Mouse (Mus musculus): Measurements from ENCODE around the gene Olfr1330. TPM values are rescaled to one million over a fixed set of nuclear protein-coding genes. Genes with fewer than 3 reads are reported as not detected.
"Not testable (repeated sequence)": the region's sequence is repeated elsewhere in the genome, so short reads cannot be mapped to it uniquely, and the experiment has no call there.

Olfr1330 gene
- total RNA-seq, 1 experiment = not detected

GRCm38 (mm10) chr4:118901981-118902380 lies 13.6 kb downstream of the Olfr1330 start:
- in situ Hi-C loops (cut with MboI; ENCODE audit: low sequenced_read_pairs in 2 of 2, unreplicated experiment in 2 of 2) = no loop called here
- no peaks in the 10 kb centered on the region; a peak in 1 of 4 replicates for H3K4me1 ChIP-seq (ENCODE audit: control insufficient read depth in 2 of 2, insufficient read depth in 2 of 2, low read length in 2 of 2, poor library complexity in 1 of 2)
- no peak for DNase-seq (ENCODE audit: low read depth, low spot score)

GRCm38 (mm10) chr4:118917365-118917764 lies 29.0 kb downstream of the Olfr1330 start, which contains the start of gene Olfr1329:
TSS of gene Olfr1329 (minus strand) at chr4:118917465.
- H3K4me1 ChIP-seq (ENCODE audit: control insufficient read depth in 2 of 2, insufficient read depth in 2 of 2, low read length in 2 of 2, poor library complexity in 1 of 2); H3K36me3 ChIP-seq (ENCODE audit: control insufficient read depth, insufficient read depth, low read length, poor library complexity, severe bottlenecking); H3K4me3 ChIP-seq (ENCODE audit: insufficient read depth in 1 of 2, low read depth in 1 of 2, low read length in 2 of 2, poor library complexity in 1 of 2, severe bottlenecking in 1 of 2); H3K27ac ChIP-seq (ENCODE audit: insufficient read depth, low read depth, low read length, poor library complexity, severe bottlenecking); DNase-seq (ENCODE audit: low read depth, low spot score); in situ Hi-C loops (cut with MboI; ENCODE audit: low sequenced_read_pairs in 2 of 2, unreplicated experiment in 2 of 2); H3K9me3 ChIP-seq (ENCODE audit: control insufficient read depth, insufficient read depth, low read depth, low read length); H3K9ac ChIP-seq (ENCODE audit: insufficient read depth, low read depth, low read length, poor library complexity, severe bottlenecking): not testable (repeated sequence)

More at GRCm38 (mm10) chr4:118901981-118902380, 13.6 kb downstream of the Olfr1330 start:
- H3K4me3 ChIP-seq (ENCODE audit: insufficient read depth in 1 of 2, low read depth in 1 of 2, low read length in 2 of 2, poor library complexity in 1 of 2, severe bottlenecking in 1 of 2) = no peak overlapping the region
- no peak overlapping the region for H3K27ac ChIP-seq (ENCODE audit: insufficient read depth, low read depth, low read length, poor library complexity, severe bottlenecking)
- H3K9me3 ChIP-seq (ENCODE audit: control insufficient read depth, insufficient read depth, low read depth, low read length) = no peaks in the 10 kb centered on the region
- TF ChIP-seq MAFK (IDR thresholded peaks at IDR 0.05; ENCODE audit: insufficient read depth, low read depth, low read length) (no peak), ZC3H11A (IDR thresholded peaks at IDR 0.05; ENCODE audit: borderline replicate concordance, low read depth, low read length) (no peak), HCFC1 (IDR thresholded peaks at IDR 0.05; ENCODE audit: borderline replicate concordance, insufficient read depth, low read length) (no peak), CHD2 (IDR thresholded peaks at IDR 0.05; ENCODE audit: low read depth, low read length) (no peak), ZNF384 (IDR thresholded peaks at IDR 0.05; ENCODE audit: low read depth, low read length) (no peak)
- H3K9ac ChIP-seq (ENCODE audit: insufficient read depth, low read depth, low read length, poor library complexity, severe bottlenecking) = no peak overlapping the region
- H3K36me3 ChIP-seq (ENCODE audit: control insufficient read depth, insufficient read depth, low read length, poor library complexity, severe bottlenecking) = no peaks in the 10 kb centered on the region

- H3K4me1 ChIP-seq (ENCODE audit: control insufficient read depth in 2 of 2, insufficient read depth in 2 of 2, low read length in 2 of 2, poor library complexity in 1 of 2); H3K4me3 ChIP-seq (ENCODE audit: insufficient read depth in 1 of 2, low read depth in 1 of 2, low read length in 2 of 2, poor library complexity in 1 of 2, severe bottlenecking in 1 of 2); H3K36me3 ChIP-seq (ENCODE audit: control insufficient read depth, insufficient read depth, low read length, poor library complexity, severe bottlenecking); H3K9me3 ChIP-seq (ENCODE audit: control insufficient read depth, insufficient read depth, low read depth, low read length); H3K27ac ChIP-seq (ENCODE audit: insufficient read depth, low read depth, low read length, poor library complexity, severe bottlenecking); H3K9ac ChIP-seq (ENCODE audit: insufficient read depth, low read depth, low read length, poor library complexity, severe bottlenecking); in situ Hi-C loops (cut with MboI; ENCODE audit: low sequenced_read_pairs in 2 of 2, unreplicated experiment in 2 of 2): not testable (repeated sequence)
- DNase-seq (ENCODE audit: low read depth, low spot score) = peak; percentile 22
These were observed 42.9 kb downstream of the Olfr1330 start for GRCm38 (mm10) chr4:118931326-118931725.

- H3K4me1 ChIP-seq (ENCODE audit: control insufficient read depth in 2 of 2, insufficient read depth in 2 of 2, low read length in 2 of 2, poor library complexity in 1 of 2) = no peaks in the 10 kb centered on the region
- H3K27ac ChIP-seq (ENCODE audit: insufficient read depth, low read depth, low read length, poor library complexity, severe bottlenecking) = no peak within 1 kb of the TSS
- no peak within 1 kb of the TSS for H3K4me3 ChIP-seq (ENCODE audit: insufficient read depth in 1 of 2, low read depth in 1 of 2, low read length in 2 of 2, poor library complexity in 1 of 2, severe bottlenecking in 1 of 2)
- TF ChIP-seq CHD2 (IDR thresholded peaks at IDR 0.05; ENCODE audit: low read depth, low read length) = no peak
- TF ChIP-seq ZC3H11A (IDR thresholded peaks at IDR 0.05; ENCODE audit: borderline replicate concordance, low read depth, low read length) = no peak
- TF ChIP-seq HCFC1 (IDR thresholded peaks at IDR 0.05; ENCODE audit: borderline replicate concordance, insufficient read depth, low read length) = no peak
- no peak for TF ChIP-seq MAFK (IDR thresholded peaks at IDR 0.05; ENCODE audit: insufficient read depth, low read depth, low read length)
- TF ChIP-seq ZNF384 (IDR thresholded peaks at IDR 0.05; ENCODE audit: low read depth, low read length) = no peak
- in situ Hi-C loops (cut with MboI; ENCODE audit: low sequenced_read_pairs in 2 of 2, unreplicated experiment in 2 of 2) = no loop called here
- H3K9ac ChIP-seq (ENCODE audit: insufficient read depth, low read depth, low read length, poor library complexity, severe bottlenecking) = no peak within 1 kb of the TSS
- H3K9me3 ChIP-seq (ENCODE audit: control insufficient read depth, insufficient read depth, low read depth, low read length) = no peaks in the 10 kb centered on the region
- no peak for DNase-seq (ENCODE audit: low read depth, low spot score)
- H3K36me3 ChIP-seq (ENCODE audit: control insufficient read depth, insufficient read depth, low read length, poor library complexity, severe bottlenecking) = no peaks in the 10 kb centered on the region
These were observed 50.1 kb downstream of the Olfr1330 start, which contains the start of gene Olfr1328 for GRCm38 (mm10) chr4:118938512-118938911. TSS of gene Olfr1328 (minus strand) at chr4:118938612.

Other genes starting within 250 kb of the Olfr1330 start
- gene Olfr62, start 229.6 kb upstream of the Olfr1330 start, total RNA-seq (2012; rRNA removed) = not detected in 2 replicates
- gene Olfr1342, start 195.8 kb upstream of the Olfr1330 start, total RNA-seq (2012; rRNA removed) = not detected in 2 replicates
- gene Olfr1341, start 185.1 kb upstream of the Olfr1330 start, total RNA-seq (2012; rRNA removed) = 0.04 TPM in 1 of 2 replicates, not detected in the other
- gene Olfr1340, start 168.5 kb upstream of the Olfr1330 start, total RNA-seq (2012; rRNA removed) = not detected in 2 replicates
- not detected in 2 replicates for gene Olfr1339, start 156.4 kb upstream of the Olfr1330 start, total RNA-seq (2012; rRNA removed)
- not detected in 2 replicates for gene Olfr1338, start 129.9 kb upstream of the Olfr1330 start, total RNA-seq (2012; rRNA removed)
- gene Olfr1337, start 106.0 kb upstream of the Olfr1330 start, total RNA-seq (2012; rRNA removed) = not detected in 2 replicates
- gene Olfr1335, start 78.7 kb upstream of the Olfr1330 start, total RNA-seq (2012; rRNA removed) = not detected in 2 replicates
- not detected in 2 replicates for gene Olfr1333, start 52.3 kb upstream of the Olfr1330 start, total RNA-seq (2012; rRNA removed)
- gene Olfr1331, start 23.9 kb upstream of the Olfr1330 start, total RNA-seq (2012; rRNA removed) = not detected in 2 replicates
- gene Olfr1329, start 28.9 kb downstream of the Olfr1330 start, total RNA-seq (2012; rRNA removed) = not detected in 2 replicates
- gene Olfr1328, start 50.0 kb downstream of the Olfr1330 start, total RNA-seq (2012; rRNA removed) = 0.11 TPM in 1 of 2 replicates, not detected in the other
- gene Lao1, start 73.0 kb downstream of the Olfr1330 start, total RNA-seq (2012; rRNA removed) = not detected in 2 replicates
- 526 and 1,358 TPM in 2 replicates for gene Slc2a1, start 220.1 kb downstream of the Olfr1330 start, total RNA-seq (2012; rRNA removed)

Data from ES-E14 (cell line).